Mouse (Mus musculus) bone marrow, adult 2 months (tissue): ENCODE measurements at regions not wholly inside any gene's neighbourhood (a gene's known extent, or its start where the extent isn't known, plus 50 kb on each side); places are given as distances from the start of the nearest gene placed in this dataset.

Experiments used
- CTCF ChIP-seq: fragments of 200-500 bp; IDR thresholded peaks from 2 replicates; pipeline ENCODE4 v1.5.1; 2011; ENCODE audit warnings: low read length, control low read depth; ENCODE audit not compliant: control insufficient read depth, insufficient read depth
- POLR2A ChIP-seq: fragments of 200-500 bp; IDR thresholded peaks from 2 replicates; pipeline ENCODE4 v1.6.1; 2011; ENCODE audit warnings: low read depth, mild to moderate bottlenecking, control low read depth, low read length, borderline replicate concordance; ENCODE audit not compliant: control insufficient read depth

DNA sequence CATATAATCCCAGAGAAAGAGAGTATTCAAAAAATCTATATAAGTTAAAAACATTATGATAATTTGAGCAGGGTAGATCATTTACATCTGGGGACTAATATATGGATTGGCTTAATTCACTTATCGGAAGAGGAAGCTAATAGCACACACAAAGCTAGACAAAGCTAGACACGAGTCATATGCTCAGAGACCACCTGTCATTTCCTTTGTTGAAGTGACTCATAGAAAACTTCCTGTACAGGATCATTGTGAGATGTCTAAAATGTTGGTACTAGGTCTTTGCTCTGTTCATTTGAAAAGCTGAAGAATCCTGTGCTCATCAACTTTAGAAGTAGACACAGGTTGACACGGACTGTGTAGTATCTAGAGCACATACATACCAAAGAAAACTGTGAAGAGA, 101.5 kb downstream of the Ndfip2 start:
- TF ChIP-seq CTCF = no peak
- no peak for TF ChIP-seq POLR2A
